Mouse (Mus musculus): Measurements from ENCODE around the gene Krtdap.

The Krtdap gene

GRCm38 (mm10) chr7:30785721-30786546 lies 1.8 kb upstream of the Krtdap start:
- DNase-seq (ENCODE audit: low read depth, low spot score), result peak; percentile 56

- no peak for DNase-seq (ENCODE audit: low read depth, low spot score)
Measured at GRCm38 (mm10) chr7:30790141-30790540, 2.4 kb downstream of the Krtdap start.

GRCm38 (mm10) chr7:30791921-30792320 lies 4.2 kb downstream of the Krtdap start:
- peak; percentile 84 for DNase-seq (ENCODE audit: low read depth, low spot score)

- no peak for DNase-seq (ENCODE audit: low read depth, low spot score)
Measured at GRCm38 (mm10) chr7:30794921-30795320, 7.2 kb downstream of the Krtdap start.

GRCm38 (mm10) chr7:30796790-30797189 lies 9.1 kb downstream of the Krtdap start:
- no peak for DNase-seq (ENCODE audit: low read depth, low spot score)

- DNase-seq (ENCODE audit: low read depth, low spot score), result peak; percentile 39
Measured at GRCm38 (mm10) chr7:30800653-30801052, 13.0 kb downstream of the Krtdap start.

- peak; percentile 60 for DNase-seq (ENCODE audit: low read depth, low spot score)
Measured at GRCm38 (mm10) chr7:30803256-30803655, 15.6 kb downstream of the Krtdap start.

GRCm38 (mm10) chr7:30804026-30804715 lies 16.5 kb downstream of the Krtdap start:
- no peak for DNase-seq (ENCODE audit: low read depth, low spot score)

GRCm38 (mm10) chr7:30805924-30806323 lies 18.2 kb downstream of the Krtdap start:
- peak; percentile 91 for DNase-seq (ENCODE audit: low read depth, low spot score)

GRCm38 (mm10) chr7:30810319-30810718 lies 22.6 kb downstream of the Krtdap start:
- peak; percentile 89 for DNase-seq (ENCODE audit: low read depth, low spot score)

GRCm38 (mm10) chr7:30811757-30812290 lies 24.1 kb downstream of the Krtdap start:
- no peak for DNase-seq (ENCODE audit: low read depth, low spot score)

- no peak for DNase-seq (ENCODE audit: low read depth, low spot score)
Measured at GRCm38 (mm10) chr7:30812291-30812807, 24.7 kb downstream of the Krtdap start.

GRCm38 (mm10) chr7:30820131-30820530 lies 32.4 kb downstream of the Krtdap start:
- no peak for DNase-seq (ENCODE audit: low read depth, low spot score)

GRCm38 (mm10) chr7:30820854-30821445 lies 33.3 kb downstream of the Krtdap start:
- DNase-seq (ENCODE audit: low read depth, low spot score), result no peak

- DNase-seq (ENCODE audit: low read depth, low spot score), result no peak
Measured at GRCm38 (mm10) chr7:30821532-30821931, 33.8 kb downstream of the Krtdap start.

- DNase-seq (ENCODE audit: low read depth, low spot score), result no peak
Measured at GRCm38 (mm10) chr7:30823675-30824074, 36.0 kb downstream of the Krtdap start, which contains the start of gene Ffar2. TSS of gene Ffar2 (minus strand) at chr7:30823775.

- no peak for DNase-seq (ENCODE audit: low read depth, low spot score)
Measured at GRCm38 (mm10) chr7:30824306-30824705, 36.6 kb downstream of the Krtdap start.

GRCm38 (mm10) chr7:30826660-30827059 lies 39.0 kb downstream of the Krtdap start:
- DNase-seq (ENCODE audit: low read depth, low spot score), result no peak

GRCm38 (mm10) chr7:30828871-30829270 lies 41.2 kb downstream of the Krtdap start:
- DNase-seq (ENCODE audit: low read depth, low spot score), result peak; percentile 91

- DNase-seq (ENCODE audit: low read depth, low spot score), result peak; percentile 94
Measured at GRCm38 (mm10) chr7:30829428-30829827, 41.7 kb downstream of the Krtdap start.

- peak; percentile 80 for DNase-seq (ENCODE audit: low read depth, low spot score)
Measured at GRCm38 (mm10) chr7:30832261-30832660, 44.6 kb downstream of the Krtdap start.

GRCm38 (mm10) chr7:30832684-30833083 lies 45.0 kb downstream of the Krtdap start:
- DNase-seq (ENCODE audit: low read depth, low spot score), result peak; percentile 61

All from ZHBTc4 (cell line).